Mouse (Mus musculus) cerebellum, adult 2 months (tissue): ENCODE measurements around the gene Inpp4b.
A peak's percentile ranks its signal among the peaks of the same experiment; 100 is the strongest.
"Not testable (repeated sequence)": the region's sequence is repeated elsewhere in the genome, so short reads cannot be mapped to it uniquely, and the experiment has no call there.

Experiments
- CTCF ChIP-seq: fragments of 200-500 bp; IDR thresholded peaks from 2 replicates; pipeline ENCODE4 v1.5.1; 2011; ENCODE audit warnings: low read depth, mild to moderate bottlenecking, control low read depth, low read length, moderate library complexity, borderline replicate concordance; ENCODE audit not compliant: insufficient read depth
- POLR2A ChIP-seq: fragments of 200-500 bp; IDR thresholded peaks from 2 replicates; pipeline ENCODE4 v1.6.1; 2011; ENCODE audit warnings: low read length, control low read depth, borderline replicate concordance; ENCODE audit not compliant: insufficient read depth

GRCm38 (mm10) chr8:82032035-82032434, 689.7 kb downstream of the Inpp4b start:
- peak; percentile 4; the same call in 1 of the 2 replicates for TF ChIP-seq CTCF
- not testable (repeated sequence) for TF ChIP-seq POLR2A
